Mouse (Mus musculus): ENCODE data around the gene Capzb. TPM values are rescaled to one million over a fixed set of nuclear protein-coding genes. Genes with fewer than 3 reads are reported as not detected.

Gene Capzb
- total and polyA plus RNA-seq, 3 experiments: 86.4 to 388 (median 160) TPM

GRCm38 (mm10) chr4:139233755-139234254 is 41.1 kb downstream of the Capzb start:
- Histone ChIP-seq H3K9ac (ENCODE audit: insufficient read depth, low read depth) (no peak overlapping the region), H3K4me2 (ENCODE audit: insufficient read depth, low read depth, poor library complexity, severe bottlenecking) (no peak overlapping the region), H3K27ac (ENCODE audit: insufficient read depth, low read depth) (no peak overlapping the region), H3K79me2 (replicated peaks; ENCODE audit: control insufficient read depth, extremely low read depth, insufficient read depth, poor library complexity, severe bottlenecking) (peaks cover 41% of the 10 kb centered on the region), H3K36me3 (replicated peaks in 1 of 2; ENCODE audit: control insufficient read depth in 1 of 2, insufficient read depth in 1 of 2, low read length in 1 of 2) (peaks cover 21 to 97% of the 10 kb centered on the region in 2 experiments), H3K9me3 (replicated peaks; ENCODE audit: low read length) (no peaks in the 10 kb centered on the region), H3K4me1 (ENCODE audit: control insufficient read depth in 1 of 2, insufficient read depth in 2 of 2) (peaks cover 0 to 34% of the 10 kb centered on the region in 2 experiments; a peak in 3 of 4 replicates), H3K4me3 (replicated peaks in 1 of 3; ENCODE audit: low read depth in 2 of 3, low read length in 2 of 3, poor library complexity in 1 of 3) (no peak overlapping the region), H3K27me3 (replicated peaks) (no peaks in the 10 kb centered on the region)
- no peak for TF ChIP-seq USF1 (IDR thresholded peaks at IDR 0.05; ENCODE audit: low read depth, low read length)
- no peak for TF ChIP-seq UBTF (IDR thresholded peaks at IDR 0.05; ENCODE audit: low read depth, low read length)
- in situ Hi-C loops (cut with MboI; ENCODE audit: low pct_ligation_motif_present, low pct_unique_long_range_greater_than_20kb, low sequenced_read_pairs) (no loop called here), dilution Hi-C loops (cut with MboI; ENCODE audit: extremely low pct_ligation_motif_present, extremely low pct_unique_long_range_greater_than_20kb, low sequenced_read_pairs) (no loop called here)
- DNase-seq (ENCODE audit: extremely low read depth): no peak

- Histone ChIP-seq H3K27ac (ENCODE audit: insufficient read depth, low read depth) (no peak overlapping the region), H3K79me2 (replicated peaks; ENCODE audit: control insufficient read depth, extremely low read depth, insufficient read depth, poor library complexity, severe bottlenecking) (peaks cover 38% of the 10 kb centered on the region), H3K4me3 (replicated peaks in 1 of 3; ENCODE audit: low read depth in 2 of 3, low read length in 2 of 3, poor library complexity in 1 of 3) (no peak overlapping the region), H3K9ac (ENCODE audit: insufficient read depth, low read depth) (no peak overlapping the region), H3K27me3 (replicated peaks) (no peaks in the 10 kb centered on the region), H3K9me3 (replicated peaks; ENCODE audit: low read length) (no peaks in the 10 kb centered on the region), H3K4me1 (ENCODE audit: control insufficient read depth in 1 of 2, insufficient read depth in 2 of 2) (peaks cover 0 to 30% of the 10 kb centered on the region in 2 experiments; a peak in 3 of 4 replicates), H3K4me2 (ENCODE audit: insufficient read depth, low read depth, poor library complexity, severe bottlenecking) (no peak overlapping the region), H3K36me3 (replicated peaks in 1 of 2; ENCODE audit: control insufficient read depth in 1 of 2, insufficient read depth in 1 of 2, low read length in 1 of 2) (peaks cover 24 to 97% of the 10 kb centered on the region in 2 experiments)
- in situ Hi-C loops (cut with MboI; ENCODE audit: low pct_ligation_motif_present, low pct_unique_long_range_greater_than_20kb, low sequenced_read_pairs): no loop called here
- DNase-seq (ENCODE audit: extremely low read depth): no peak
- TF ChIP-seq ZNF384 (IDR thresholded peaks at IDR 0.05; ENCODE audit: low read depth, low read length) (no peak), ZKSCAN1 (IDR thresholded peaks at IDR 0.05; ENCODE audit: borderline replicate concordance, low read depth, low read length) (no peak), CTCF (conservative IDR thresholded peaks at IDR 0.05 in 1 of 2, IDR thresholded peaks at IDR 0.05 in 1 of 2; ENCODE audit: low read depth in 2 of 2, low read length in 2 of 2) (no peak), UBTF (IDR thresholded peaks at IDR 0.05; ENCODE audit: low read depth, low read length) (no peak), IRF4 (IDR thresholded peaks at IDR 0.05; ENCODE audit: low read depth, low read length) (no peak), RCOR1 (conservative IDR thresholded peaks at IDR 0.05; ENCODE audit: low read depth, low read length) (no peak), E2F4 (IDR thresholded peaks at IDR 0.05; ENCODE audit: insufficient replicate concordance, low read depth, low read length) (no peak), POLR2A (IDR thresholded peaks at IDR 0.05; ENCODE audit: low read depth, low read length) (no peak), MAX (IDR thresholded peaks at IDR 0.05; ENCODE audit: low read length) (no peak), BHLHE40 (IDR thresholded peaks at IDR 0.05; ENCODE audit: low read depth, low read length) (no peak)
- dilution Hi-C loops (cut with MboI; ENCODE audit: extremely low pct_ligation_motif_present, extremely low pct_unique_long_range_greater_than_20kb, low sequenced_read_pairs): no loop called here
Observed at GRCm38 (mm10) chr4:139234261-139234660, 41.6 kb downstream of the Capzb start.

GRCm38 (mm10) chr4:139235556-139235955 is 42.9 kb downstream of the Capzb start:
- H3K27ac ChIP-seq (ENCODE audit: insufficient read depth, low read depth): no peak overlapping the region
- no peak for DNase-seq (ENCODE audit: extremely low read depth)
- dilution Hi-C loops (cut with MboI; ENCODE audit: extremely low pct_ligation_motif_present, extremely low pct_unique_long_range_greater_than_20kb, low sequenced_read_pairs): no loop called here

More at GRCm38 (mm10) chr4:139235556-139235955, 42.9 kb downstream of the Capzb start:
- peaks cover 0 to 32% of the 10 kb centered on the region in 2 experiments; a peak in 2 of 4 replicates for H3K4me1 ChIP-seq (ENCODE audit: control insufficient read depth in 1 of 2, insufficient read depth in 2 of 2)
- peaks cover 34 to 100% of the 10 kb centered on the region in 2 experiments for H3K36me3 ChIP-seq (replicated peaks in 1 of 2; ENCODE audit: control insufficient read depth in 1 of 2, insufficient read depth in 1 of 2, low read length in 1 of 2)
- no peaks in the 10 kb centered on the region for H3K9me3 ChIP-seq (replicated peaks; ENCODE audit: low read length)
- H3K27me3 ChIP-seq (replicated peaks): no peaks in the 10 kb centered on the region
- in situ Hi-C loops (cut with MboI; ENCODE audit: low pct_ligation_motif_present, low pct_unique_long_range_greater_than_20kb, low sequenced_read_pairs): no loop called here
- H3K9ac ChIP-seq (ENCODE audit: insufficient read depth, low read depth): no peak overlapping the region
- H3K4me3 ChIP-seq (replicated peaks in 1 of 3; ENCODE audit: low read depth in 2 of 3, low read length in 2 of 3, poor library complexity in 1 of 3): no peak overlapping the region
- no peak overlapping the region for H3K4me2 ChIP-seq (ENCODE audit: insufficient read depth, low read depth, poor library complexity, severe bottlenecking)
- H3K79me2 ChIP-seq (replicated peaks; ENCODE audit: control insufficient read depth, extremely low read depth, insufficient read depth, poor library complexity, severe bottlenecking): peaks cover 30% of the 10 kb centered on the region
- no peak for TF ChIP-seq ETS1 (conservative IDR thresholded peaks at IDR 0.05; ENCODE audit: low read depth, low read length)
- no peak for TF ChIP-seq BHLHE40 (IDR thresholded peaks at IDR 0.05; ENCODE audit: low read depth, low read length)
